Mouse (Mus musculus) liver, embryonic 14.5 days (tissue): ENCODE measurements at regions not wholly inside any gene's neighbourhood (a gene's known extent, or its start where the extent isn't known, plus 50 kb on each side); places are given as distances from the start of the nearest gene placed in this dataset.
"Not testable (repeated sequence)": the region's sequence is repeated elsewhere in the genome, so short reads cannot be mapped to it uniquely, and the experiment has no call there.

Source experiments
- CTCF ChIP-seq: IDR thresholded peaks from 2 replicates; pipeline ENCODE4 v1.5.1; 2016; ENCODE audit warnings: antibody characterized with exemption, low read depth, control low read depth
- EP300 ChIP-seq: IDR thresholded peaks from 2 replicates; pipeline ENCODE4 v1.6.1; 2016; ENCODE audit warnings: antibody characterized with exemption, low read depth

DNA sequence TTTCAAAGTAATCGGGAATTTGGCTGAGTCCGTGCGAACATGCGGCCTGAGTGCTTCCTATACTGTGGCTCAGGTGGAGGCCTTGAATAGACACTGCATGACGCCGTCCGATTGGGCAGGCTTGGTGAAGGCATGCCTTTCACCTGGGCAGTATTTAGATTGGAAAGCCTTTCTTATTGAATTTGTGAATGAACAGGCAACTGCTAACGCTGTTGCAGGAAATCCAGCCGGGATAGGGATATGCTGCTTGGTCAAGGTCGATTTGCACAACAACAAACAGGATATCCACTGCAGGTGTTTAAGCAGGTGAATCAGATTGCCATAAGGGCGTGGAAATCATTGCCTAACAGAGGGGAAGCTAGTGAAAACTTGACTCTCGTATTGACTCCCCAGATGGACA lies 183.7 kb upstream of the Ccdc54 start:
- TF ChIP-seq CTCF, EP300: not testable (repeated sequence)
